Mouse (Mus musculus): Measurements from ENCODE around the gene Dhx58.

- no peak for TF ChIP-seq USF1 (IDR thresholded peaks at IDR 0.05; ENCODE audit: low read depth)
- no peak for TF ChIP-seq POLR2A (IDR thresholded peaks at IDR 0.05; ENCODE audit: insufficient read length, low read depth)
- no peak for TF ChIP-seq REST (IDR thresholded peaks at IDR 0.05; ENCODE audit: insufficient read depth, insufficient read length)
- no peak for TF ChIP-seq TCF12 (IDR thresholded peaks at IDR 0.05; ENCODE audit: insufficient read depth, poor library complexity, severe bottlenecking)
Measured at GRCm38 (mm10) chr11:100720345-100720744, 16.3 kb upstream of the Dhx58 start.
